Mouse (Mus musculus): ENCODE measurements around the gene Ccr8. TPM values are rescaled to one million over a fixed set of nuclear protein-coding genes. Genes with fewer than 3 reads are reported as not detected.
"Not testable (repeated sequence)": the region's sequence is repeated elsewhere in the genome, so short reads cannot be mapped to it uniquely, and the experiment has no call there.

Ccr8 gene
- polyA plus RNA-seq, 1 experiment from 2014 or later: not detected

DNA sequence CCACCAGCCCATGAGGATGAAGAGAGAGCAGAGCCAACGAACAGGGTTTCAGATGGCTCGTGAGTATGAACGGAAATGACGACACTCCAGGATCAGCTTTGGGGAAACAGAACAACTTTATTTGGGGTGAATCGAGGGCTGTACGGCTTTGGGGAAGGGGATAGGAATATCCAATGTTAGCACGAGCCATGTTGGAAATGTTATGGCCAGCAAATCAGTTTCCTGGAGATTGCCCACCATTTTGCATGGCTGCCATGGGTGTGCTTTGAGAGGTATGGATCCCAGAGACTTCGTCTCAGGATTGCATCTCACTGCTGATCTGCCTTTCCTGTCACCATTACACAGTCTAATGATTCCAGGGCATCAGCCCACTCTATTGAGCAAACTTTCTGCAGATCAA, 7.4 kb downstream of the Ccr8 start:
- Histone ChIP-seq H3K27ac (ENCODE audit: low read depth, low read length) (no peak overlapping the region), H3K9me3 (replicated peaks; ENCODE audit: control insufficient read depth, low read length) (0 out of 2 replicates have a peak, but pooled peaks cover 3% of the 10 kb centered on the region), H3K4me3 (ENCODE audit: low read depth, low read length) (no peak overlapping the region), H3K36me3 (ENCODE audit: control insufficient read depth, insufficient read depth, low read length) (no peaks in the 10 kb centered on the region), H3K4me1 (ENCODE audit: control insufficient read depth, insufficient read depth, low read length) (no peaks in the 10 kb centered on the region), H3K27me3 (replicated peaks; ENCODE audit: control insufficient read depth, insufficient read depth, low read length) (no peaks in the 10 kb centered on the region), H3K9ac (ENCODE audit: low read length) (no peak overlapping the region), H3K4me2 (ENCODE audit: low read length) (no peak overlapping the region)
- DNase-seq (ENCODE audit: low spot score): no peak
- ATAC-seq: no peak
- WGBS: 94% methylated on average over 8 of the region's 8 CpGs

DNA sequence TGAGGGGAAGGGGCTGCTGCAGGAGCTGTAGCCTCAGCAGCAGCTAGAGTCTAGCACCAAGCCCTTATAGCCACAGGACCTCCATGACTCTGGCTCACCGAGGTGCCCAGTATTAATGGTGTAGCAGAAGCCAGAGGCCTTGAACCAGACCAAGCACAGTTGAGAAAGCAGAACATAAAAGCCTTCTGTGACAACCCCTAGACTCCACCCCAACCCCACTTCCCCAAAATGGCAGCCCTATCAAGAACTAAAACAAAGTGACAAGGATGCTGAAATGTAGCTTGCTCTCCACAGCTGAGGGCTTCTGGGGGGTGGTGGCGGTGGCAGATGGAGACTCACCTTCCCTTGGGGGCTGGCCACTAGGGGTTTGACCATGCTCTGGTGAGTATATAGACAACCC, 9.3 kb downstream of the Ccr8 start:
- no peaks in the 10 kb centered on the region for H3K36me3 ChIP-seq (ENCODE audit: control insufficient read depth, insufficient read depth, low read length)
- 0 out of 2 replicates have a peak, but pooled peaks cover 3% of the 10 kb centered on the region for H3K9me3 ChIP-seq (replicated peaks; ENCODE audit: control insufficient read depth, low read length)
- no peaks in the 10 kb centered on the region for H3K4me1 ChIP-seq (ENCODE audit: control insufficient read depth, insufficient read depth, low read length)
- ATAC-seq (no peak), DNase-seq (ENCODE audit: low spot score) (no peak)
- H3K4me2 ChIP-seq (ENCODE audit: low read length): no peak overlapping the region
- H3K9ac ChIP-seq (ENCODE audit: low read length): no peak overlapping the region
- no peak overlapping the region for H3K4me3 ChIP-seq (ENCODE audit: low read depth, low read length)
- H3K27me3 ChIP-seq (replicated peaks; ENCODE audit: control insufficient read depth, insufficient read depth, low read length): no peaks in the 10 kb centered on the region
- H3K27ac ChIP-seq (ENCODE audit: low read depth, low read length): no peak overlapping the region
- WGBS: 92% methylated on average over 2 of the region's 2 CpGs

- H3K4me3 ChIP-seq (ENCODE audit: low read depth, low read length); H3K4me2 ChIP-seq (ENCODE audit: low read length); DNase-seq (ENCODE audit: low spot score); H3K9ac ChIP-seq (ENCODE audit: low read length); H3K27me3 ChIP-seq (replicated peaks; ENCODE audit: control insufficient read depth, insufficient read depth, low read length); H3K4me1 ChIP-seq (ENCODE audit: control insufficient read depth, insufficient read depth, low read length); H3K9me3 ChIP-seq (replicated peaks; ENCODE audit: control insufficient read depth, low read length); ATAC-seq; H3K36me3 ChIP-seq (ENCODE audit: control insufficient read depth, insufficient read depth, low read length); H3K27ac ChIP-seq (ENCODE audit: low read depth, low read length): not testable (repeated sequence)
- 94% methylated on average over 12 of the region's 12 CpGs for WGBS
Measured at GRCm38 (mm10) chr9:120108953-120109352, 17.0 kb downstream of the Ccr8 start.

- no peaks in the 10 kb centered on the region for H3K27me3 ChIP-seq (replicated peaks; ENCODE audit: control insufficient read depth, insufficient read depth, low read length)
Measured at GRCm38 (mm10) chr9:120110211-120111018, 18.5 kb downstream of the Ccr8 start, which contains the start of gene Slc25a38. Gene Slc25a38, plus strand, starts transcription at chr9:120110374.

DNA sequence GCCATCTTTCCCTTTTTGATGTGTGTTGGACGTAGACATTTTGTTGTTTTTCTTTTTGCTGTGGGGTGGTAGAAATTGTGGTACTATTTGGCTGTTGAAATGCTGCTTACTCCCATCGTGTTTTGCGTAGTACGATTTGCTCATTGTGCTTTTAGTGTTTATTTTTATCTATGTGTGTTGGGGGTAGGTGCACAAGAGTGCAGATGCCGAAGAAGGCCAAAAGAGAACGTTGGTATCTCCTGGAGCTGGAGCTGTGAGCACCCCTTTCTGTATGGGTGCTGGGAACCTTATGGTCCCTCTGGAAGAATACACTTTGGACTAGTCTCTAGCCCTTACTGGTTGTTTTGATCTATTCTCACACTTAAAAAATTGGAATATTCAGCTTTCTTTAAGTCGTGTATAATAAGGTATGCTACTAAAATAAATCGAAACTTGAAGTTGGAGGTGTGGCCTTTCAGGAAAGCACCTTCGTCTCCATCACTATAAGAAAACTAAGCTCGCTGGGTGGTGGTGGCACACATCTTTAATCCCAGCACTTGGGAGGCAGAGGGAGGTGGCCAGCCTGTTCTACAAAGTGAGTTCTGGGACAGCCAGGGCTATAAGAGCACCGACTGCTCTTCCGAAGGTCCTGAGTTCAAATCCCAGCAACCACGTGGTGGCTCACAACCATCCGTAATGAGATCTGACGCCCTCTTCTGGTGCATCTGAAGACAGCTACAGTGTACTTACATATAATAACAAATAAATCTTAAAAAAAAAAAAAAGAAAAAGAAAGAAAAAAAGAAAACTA, 19.4 kb downstream of the Ccr8 start:
- WGBS: 75% methylated on average over 15 of the region's 15 CpGs
- DNase-seq (ENCODE audit: low spot score): no peak
- H3K9ac ChIP-seq (ENCODE audit: low read length): peak overlapping the region; percentile 73; the same call in 1 of the 2 replicates
- H3K4me2 ChIP-seq (ENCODE audit: low read length): peak overlapping the region; percentile 60
- ATAC-seq: no peak
- no peak overlapping the region for H3K27ac ChIP-seq (ENCODE audit: low read depth, low read length)
- peak overlapping the region; percentile 66 for H3K4me3 ChIP-seq (ENCODE audit: low read depth, low read length)
- H3K27me3 ChIP-seq (replicated peaks; ENCODE audit: control insufficient read depth, insufficient read depth, low read length): no peaks in the 10 kb centered on the region
- no peaks in the 10 kb centered on the region for H3K9me3 ChIP-seq (replicated peaks; ENCODE audit: control insufficient read depth, low read length)
- H3K36me3 ChIP-seq (ENCODE audit: control insufficient read depth, insufficient read depth, low read length): no peaks in the 10 kb centered on the region
- peaks cover 5% of the 10 kb centered on the region for H3K4me1 ChIP-seq (ENCODE audit: control insufficient read depth, insufficient read depth, low read length)

More at GRCm38 (mm10) chr9:120110211-120111018, 18.5 kb downstream of the Ccr8 start, which contains the start of gene Slc25a38:
- DNase-seq (ENCODE audit: low spot score) (peak; percentile 97), ATAC-seq (peak; percentile 99)
- Histone ChIP-seq H3K4me1 (ENCODE audit: control insufficient read depth, insufficient read depth, low read length) (peaks cover 5% of the 10 kb centered on the region), H3K27ac (ENCODE audit: low read depth, low read length) (peak within 1 kb of the TSS; percentile 94), H3K9ac (ENCODE audit: low read length) (peak within 1 kb of the TSS; percentile 73), H3K9me3 (replicated peaks; ENCODE audit: control insufficient read depth, low read length) (no peaks in the 10 kb centered on the region), H3K4me3 (ENCODE audit: low read depth, low read length) (peak within 1 kb of the TSS; percentile 66), H3K36me3 (ENCODE audit: control insufficient read depth, insufficient read depth, low read length) (no peaks in the 10 kb centered on the region), H3K4me2 (ENCODE audit: low read length) (peak within 1 kb of the TSS; percentile 60)
- 1% methylated on average over 62 of the region's 62 CpGs for WGBS

GRCm38 (mm10) chr9:120112472-120112871, 20.6 kb downstream of the Ccr8 start:
- Histone ChIP-seq H3K4me3 (ENCODE audit: low read depth, low read length) (no peak overlapping the region), H3K36me3 (ENCODE audit: control insufficient read depth, insufficient read depth, low read length) (peaks cover 7% of the 10 kb centered on the region), H3K9ac (ENCODE audit: low read length) (no peak overlapping the region), H3K4me2 (ENCODE audit: low read length) (no peak overlapping the region), H3K9me3 (replicated peaks; ENCODE audit: control insufficient read depth, low read length) (no peaks in the 10 kb centered on the region), H3K27ac (ENCODE audit: low read depth, low read length) (no peak overlapping the region), H3K4me1 (ENCODE audit: control insufficient read depth, insufficient read depth, low read length) (peaks cover 5% of the 10 kb centered on the region), H3K27me3 (replicated peaks; ENCODE audit: control insufficient read depth, insufficient read depth, low read length) (no peaks in the 10 kb centered on the region)
- DNase-seq (ENCODE audit: low spot score) (no peak), ATAC-seq (no peak)
- 94% methylated on average over 6 of the region's 6 CpGs for WGBS

- Histone ChIP-seq H3K36me3 (ENCODE audit: control insufficient read depth, insufficient read depth, low read length) (peaks cover 17% of the 10 kb centered on the region), H3K27ac (ENCODE audit: low read depth, low read length) (no peak overlapping the region), H3K9ac (ENCODE audit: low read length) (no peak overlapping the region), H3K4me2 (ENCODE audit: low read length) (no peak overlapping the region), H3K4me3 (ENCODE audit: low read depth, low read length) (no peak overlapping the region), H3K9me3 (replicated peaks; ENCODE audit: control insufficient read depth, low read length) (no peaks in the 10 kb centered on the region), H3K4me1 (ENCODE audit: control insufficient read depth, insufficient read depth, low read length) (peaks cover 5% of the 10 kb centered on the region), H3K27me3 (replicated peaks; ENCODE audit: control insufficient read depth, insufficient read depth, low read length) (no peaks in the 10 kb centered on the region)
- DNase-seq (ENCODE audit: low spot score) (no peak), ATAC-seq (no peak)
- WGBS: 91% methylated on average over 6 of the region's 7 CpGs
Measured at GRCm38 (mm10) chr9:120113456-120113855, 21.5 kb downstream of the Ccr8 start.

DNA sequence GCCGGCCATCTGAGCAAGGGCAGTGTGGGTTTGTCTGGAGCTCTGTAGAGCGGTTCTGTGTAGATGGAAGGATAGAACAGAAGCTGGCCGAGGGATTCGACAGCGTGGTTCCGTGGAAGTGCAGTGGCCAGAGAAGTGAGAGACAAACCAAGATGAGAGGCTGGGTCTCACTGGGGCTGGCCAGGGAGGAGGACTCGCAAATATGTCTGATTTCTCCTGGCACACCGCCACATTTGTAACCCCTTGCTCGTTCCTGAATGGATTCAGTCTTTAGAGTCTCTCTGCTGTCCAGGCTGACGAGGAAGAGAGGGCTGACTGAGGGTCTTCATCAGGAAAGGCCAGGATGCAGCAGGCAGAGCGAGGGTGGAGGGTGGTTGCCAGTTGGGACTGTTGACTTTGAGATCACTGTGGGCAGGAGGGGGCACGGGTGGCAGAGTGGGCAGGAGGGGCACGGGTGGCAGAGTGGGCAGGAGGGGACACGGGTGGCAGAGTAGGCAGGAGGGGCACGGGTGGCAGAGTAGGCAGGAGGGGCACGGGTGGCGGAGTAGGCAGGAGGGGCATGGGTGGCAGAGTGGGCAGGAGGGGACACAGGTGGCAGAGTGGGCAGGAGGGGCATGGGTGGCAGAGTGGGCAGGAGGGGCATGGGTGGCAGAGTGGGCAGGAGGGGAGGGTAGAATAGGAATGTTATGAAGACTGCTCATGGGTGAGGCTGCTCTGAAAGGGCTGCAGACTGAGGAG, 22.3 kb downstream of the Ccr8 start:
- Histone ChIP-seq H3K9ac (ENCODE audit: low read length) (no peak overlapping the region), H3K36me3 (ENCODE audit: control insufficient read depth, insufficient read depth, low read length) (peaks cover 22% of the 10 kb centered on the region), H3K4me2 (ENCODE audit: low read length) (no peak overlapping the region), H3K9me3 (replicated peaks; ENCODE audit: control insufficient read depth, low read length) (no peaks in the 10 kb centered on the region), H3K27ac (ENCODE audit: low read depth, low read length) (no peak overlapping the region), H3K27me3 (replicated peaks; ENCODE audit: control insufficient read depth, insufficient read depth, low read length) (no peaks in the 10 kb centered on the region), H3K4me1 (ENCODE audit: control insufficient read depth, insufficient read depth, low read length) (peaks cover 5% of the 10 kb centered on the region), H3K4me3 (ENCODE audit: low read depth, low read length) (no peak overlapping the region)
- ATAC-seq: no peak
- no peak for DNase-seq (ENCODE audit: low spot score)
- 85% methylated on average over 17 of the region's 17 CpGs for WGBS

Measured in forebrain, embryonic 14.5 days (tissue).